Mouse (Mus musculus) liver, embryonic 11.5 days (tissue): ENCODE results near the gene Rai1. TPM values are rescaled to one million over a fixed set of nuclear protein-coding genes. Genes with fewer than 3 reads are reported as not detected.

Source experiments
- ATAC-seq: fragments of 200-750 bp; cut with Nextera tagmentation; replicated peaks from 2 replicates; pipeline ENCODE4 v1.8.0; 2017; ENCODE audit warnings: moderate number of reproducible peaks, mild to moderate bottlenecking, moderate TSS enrichment, moderate library complexity; ENCODE audit not compliant: low FRiP score
- DNase-seq: peaks from one replicate; pipeline ENCODE4 v3.0.0-alpha.2; 2017; ENCODE audit warnings: low spot score
- H3K27ac ChIP-seq: fragments of 300-500 bp; sonication (generic); 2 replicates; pipeline ENCODE4 v1.5.1; 2014; ENCODE audit warnings: mild to moderate bottlenecking, low read depth, low read length, control low read depth
- H3K27me3 ChIP-seq: fragments of 300-500 bp; sonication (generic); replicated peaks from 2 replicates; pipeline ENCODE4 v1.6.1; 2014; ENCODE audit warnings: low read length, mixed read lengths; ENCODE audit not compliant: control insufficient read depth, insufficient read depth
- H3K36me3 ChIP-seq: fragments of 300-500 bp; sonication (generic); 2 replicates; pipeline ENCODE4 v1.6.1; 2014; ENCODE audit warnings: mild to moderate bottlenecking, low read length, moderate library complexity, mixed read lengths; ENCODE audit not compliant: control insufficient read depth, insufficient read depth
- H3K4me1 ChIP-seq: fragments of 300-500 bp; sonication (generic); replicated peaks from 2 replicates; pipeline ENCODE4 v1.6.1; 2014; ENCODE audit warnings: low read length, mixed read lengths; ENCODE audit not compliant: control insufficient read depth, insufficient read depth
- H3K4me2 ChIP-seq: fragments of 300-500 bp; sonication (generic); 2 replicates; pipeline ENCODE4 v1.6.1; 2014; ENCODE audit warnings: mild to moderate bottlenecking, control low read depth, moderate library complexity
- H3K4me3 ChIP-seq: fragments of 300-500 bp; sonication (generic); 2 replicates; pipeline ENCODE4 v1.5.1; 2014; ENCODE audit warnings: low read depth, low read length, control low read depth
- H3K9ac ChIP-seq: fragments of 300-500 bp; sonication (generic); 2 replicates; pipeline ENCODE4 v1.6.1; 2014; ENCODE audit warnings: low read depth, low read length, control low read depth
- H3K9me3 ChIP-seq: fragments of 300-500 bp; sonication (generic); 2 replicates; pipeline ENCODE4 v1.6.1; 2016; ENCODE audit warnings: low read length, inconsistent platforms, mixed read lengths; ENCODE audit not compliant: control insufficient read depth
- WGBS: fragments of 180-500 bp; shearing (Covaris S2); extraction: QIAGEN DNeasy Blood & Tissue Kit; methylation state at CpG from one replicate; pipeline ENCODE4 v1.1.7; 2014; 5-methylcytosine and 5-hydroxymethylcytosine counted together
- polyA plus RNA-seq: library from polyadenylated mRNA; unstranded; fragments of >200 nt; fragmentation: Nextera tagmentation; extraction: Ambion mirVana; gene quantifications from 2 replicates; pipeline ENCODE4 v1.2.1, GENCODE M21; 2014

Gene Rai1
- polyA plus RNA-seq, 1 experiment from 2014 or later = 24.2 TPM

DNA sequence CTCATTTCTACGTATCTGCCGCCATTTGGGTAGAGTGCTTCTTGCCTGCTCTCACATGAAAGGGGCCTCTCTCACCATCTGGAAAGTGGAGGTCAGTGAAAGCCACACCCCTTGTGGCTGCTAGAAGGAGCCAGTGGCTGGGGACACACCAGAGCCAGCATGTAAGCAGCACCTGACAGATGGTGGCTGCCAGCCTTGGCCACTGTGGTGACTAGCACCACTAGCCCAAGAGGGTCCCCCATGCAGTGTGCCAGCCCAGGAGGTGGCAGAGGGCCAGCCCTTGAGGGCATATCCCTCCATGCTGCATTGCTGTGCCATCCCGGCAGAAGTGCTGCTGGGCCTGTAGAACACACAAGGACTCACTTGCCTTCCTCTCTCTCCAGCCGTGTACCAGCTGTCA, 88.7 kb downstream of the Rai1 start:
- Histone ChIP-seq H3K27me3 (no peaks in the 10 kb centered on the region), H3K4me3 (no peak overlapping the region), H3K9me3 (no peaks in the 10 kb centered on the region), H3K36me3 (peaks cover 54% of the 10 kb centered on the region), H3K27ac (no peak overlapping the region), H3K4me1 (peaks cover 4% of the 10 kb centered on the region; the same call in 1 of the 2 replicates), H3K4me2 (no peak overlapping the region), H3K9ac (no peak overlapping the region)
- ATAC-seq (no peak), DNase-seq (no peak)
- WGBS = 83% methylated on average over 4 of the region's 4 CpGs

DNA sequence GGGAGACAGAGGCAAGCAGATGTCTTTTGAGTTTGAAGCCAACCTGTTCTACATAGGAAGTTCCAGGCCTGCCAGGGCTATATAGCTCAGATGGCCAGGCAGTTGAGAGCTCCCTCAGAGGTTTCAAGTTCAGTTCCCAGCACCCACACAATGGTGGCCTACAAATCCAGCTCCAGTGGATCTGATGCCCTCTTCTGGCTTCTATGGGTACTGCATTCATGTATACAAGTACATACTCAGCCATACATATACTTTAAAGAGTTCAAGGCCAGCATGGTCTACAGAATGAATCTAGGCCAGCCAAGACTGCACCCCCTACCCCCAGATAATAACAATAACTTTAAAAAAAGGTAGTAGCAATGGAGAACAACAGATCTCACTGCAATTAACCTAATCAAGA, 90.3 kb downstream of the Rai1 start:
- no peak for ATAC-seq
- Histone ChIP-seq H3K27ac (no peak overlapping the region), H3K27me3 (no peaks in the 10 kb centered on the region), H3K4me3 (no peak overlapping the region), H3K9ac (no peak overlapping the region), H3K36me3 (peaks cover 47% of the 10 kb centered on the region), H3K4me2 (no peak overlapping the region), H3K9me3 (no peaks in the 10 kb centered on the region), H3K4me1 (peaks cover 4% of the 10 kb centered on the region; the same call in 1 of the 2 replicates)
- no peak for DNase-seq

DNA sequence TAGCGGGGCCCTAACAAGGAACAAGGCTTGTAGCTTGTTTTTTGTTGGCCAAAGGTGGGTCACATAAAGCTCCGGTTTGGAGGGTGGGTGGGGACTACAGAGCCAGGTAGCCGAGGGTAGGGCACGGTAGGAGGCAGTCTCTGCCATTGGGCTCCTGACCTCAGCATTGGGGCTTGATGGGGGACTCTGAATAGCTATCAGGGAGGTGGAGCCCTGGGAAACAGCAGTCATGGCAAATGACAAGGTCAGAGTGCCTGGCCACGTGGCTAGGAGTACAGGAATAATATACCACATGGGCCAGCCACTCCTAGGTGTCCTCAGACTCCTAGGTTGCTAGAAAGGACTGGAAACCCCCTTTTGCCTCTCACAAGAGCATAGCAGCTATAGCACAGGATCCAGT, 91.5 kb downstream of the Rai1 start:
- Histone ChIP-seq H3K9ac (no peak overlapping the region), H3K27me3 (no peaks in the 10 kb centered on the region), H3K9me3 (no peaks in the 10 kb centered on the region), H3K27ac (no peak overlapping the region), H3K4me2 (no peak overlapping the region), H3K36me3 (peaks cover 48% of the 10 kb centered on the region), H3K4me3 (no peak overlapping the region), H3K4me1 (peaks cover 4% of the 10 kb centered on the region; the same call in 1 of the 2 replicates)
- 77% methylated on average over 5 of the region's 5 CpGs for WGBS
- ATAC-seq (no peak), DNase-seq (no peak)

DNA sequence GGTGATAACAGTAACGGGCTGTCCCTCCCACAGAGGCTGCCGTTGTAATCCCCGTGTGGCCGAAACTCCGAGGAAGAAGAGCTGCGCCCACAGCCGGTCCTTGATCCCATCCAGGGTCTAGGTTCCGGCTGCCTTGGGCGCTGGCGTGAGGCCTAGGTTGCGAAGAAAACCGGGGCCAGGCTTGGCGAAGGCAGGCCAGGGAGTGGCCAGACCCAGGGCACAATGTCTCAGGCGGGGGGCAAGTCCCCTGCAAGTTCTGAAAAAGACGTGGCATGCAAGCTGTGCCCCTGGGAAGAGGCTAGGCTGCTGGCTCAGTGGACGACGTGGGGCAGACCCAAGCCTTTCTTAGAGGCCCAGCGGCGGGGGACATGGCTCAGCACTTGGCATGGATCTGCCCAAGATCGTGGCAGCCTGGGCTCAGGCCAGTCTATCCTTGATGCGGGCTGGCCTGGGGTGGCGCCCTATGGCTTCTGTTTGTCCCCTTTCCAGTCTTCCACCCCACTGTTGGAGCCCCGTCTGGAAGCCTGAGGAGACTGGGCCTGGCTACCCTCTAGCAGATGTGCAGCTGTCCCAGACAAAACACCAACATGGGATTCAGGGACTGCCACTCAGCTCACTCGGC, 93.3 kb downstream of the Rai1 start:
- H3K4me3 ChIP-seq = no peak overlapping the region
- H3K9me3 ChIP-seq = no peaks in the 10 kb centered on the region
- ATAC-seq = no peak
- WGBS = 84% methylated on average over 24 of the region's 24 CpGs
- DNase-seq = no peak
- H3K27me3 ChIP-seq = no peaks in the 10 kb centered on the region
- H3K4me2 ChIP-seq = no peak overlapping the region
- H3K4me1 ChIP-seq = no peaks in the 10 kb centered on the region; the same call in 1 of the 2 replicates
- H3K9ac ChIP-seq = no peak overlapping the region
- no peak overlapping the region for H3K27ac ChIP-seq
- peaks cover 64% of the 10 kb centered on the region for H3K36me3 ChIP-seq

DNA sequence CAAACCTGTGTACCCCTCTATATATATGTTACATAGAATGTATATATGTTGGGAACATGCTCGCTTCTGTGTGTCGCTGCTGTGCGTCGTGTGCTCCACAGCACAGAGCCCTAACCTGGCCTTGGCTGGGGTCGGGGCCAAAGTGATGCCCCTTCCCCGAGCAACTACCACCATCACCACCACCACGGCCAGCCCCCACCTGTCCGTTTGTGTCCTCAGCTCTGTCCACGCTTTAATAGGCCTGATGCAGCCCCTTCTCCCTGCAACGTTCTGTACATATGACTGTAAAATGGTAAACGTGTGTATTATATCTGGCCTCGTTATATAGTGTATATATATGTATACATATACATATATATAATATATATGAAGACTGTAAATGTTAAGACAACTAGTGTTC, 93.8 kb downstream of the Rai1 start:
- Histone ChIP-seq H3K4me3 (no peak overlapping the region), H3K4me1 (no peaks in the 10 kb centered on the region; the same call in 1 of the 2 replicates), H3K27ac (no peak overlapping the region), H3K4me2 (no peak overlapping the region), H3K36me3 (peaks cover 68% of the 10 kb centered on the region), H3K9me3 (no peaks in the 10 kb centered on the region), H3K9ac (no peak overlapping the region), H3K27me3 (no peaks in the 10 kb centered on the region)
- 93% methylated on average over 12 of the region's 12 CpGs for WGBS
- DNase-seq (no peak), ATAC-seq (no peak)

DNA sequence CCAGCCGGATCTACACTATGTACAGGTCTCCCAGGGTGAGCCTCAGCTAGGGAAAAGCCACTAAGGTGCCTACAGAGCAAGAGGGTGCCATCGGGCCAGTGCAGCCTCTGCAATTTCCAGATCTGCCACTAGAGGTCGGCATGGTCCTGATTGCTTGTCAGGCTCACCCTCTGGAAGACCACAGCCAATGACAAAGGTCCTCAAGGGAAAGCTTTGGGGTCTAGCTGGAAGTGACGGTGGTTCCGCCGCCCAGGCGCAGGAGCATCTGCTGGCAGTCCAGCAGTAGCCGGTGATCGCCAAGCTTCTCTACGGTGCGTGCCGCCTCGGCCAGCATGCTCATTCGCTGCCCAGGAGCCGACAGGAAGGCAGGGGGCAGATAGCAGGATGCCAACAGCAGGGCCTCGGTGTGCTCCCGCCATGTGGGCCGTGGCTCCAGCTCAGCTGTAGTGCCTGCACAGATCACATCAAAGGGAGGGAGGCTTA, 94.9 kb downstream of the Rai1 start:
- Histone ChIP-seq H3K9ac (no peak overlapping the region), H3K4me2 (no peak overlapping the region), H3K36me3 (peaks cover 68% of the 10 kb centered on the region), H3K9me3 (no peaks in the 10 kb centered on the region), H3K4me3 (no peak overlapping the region), H3K4me1 (no peaks in the 10 kb centered on the region; the same call in 1 of the 2 replicates), H3K27ac (no peak overlapping the region; the same call in 1 of the 2 replicates), H3K27me3 (no peaks in the 10 kb centered on the region)
- ATAC-seq (peak; percentile 71), DNase-seq (peak; percentile 85)
- 27% methylated on average over 18 of the region's 18 CpGs for WGBS

DNA sequence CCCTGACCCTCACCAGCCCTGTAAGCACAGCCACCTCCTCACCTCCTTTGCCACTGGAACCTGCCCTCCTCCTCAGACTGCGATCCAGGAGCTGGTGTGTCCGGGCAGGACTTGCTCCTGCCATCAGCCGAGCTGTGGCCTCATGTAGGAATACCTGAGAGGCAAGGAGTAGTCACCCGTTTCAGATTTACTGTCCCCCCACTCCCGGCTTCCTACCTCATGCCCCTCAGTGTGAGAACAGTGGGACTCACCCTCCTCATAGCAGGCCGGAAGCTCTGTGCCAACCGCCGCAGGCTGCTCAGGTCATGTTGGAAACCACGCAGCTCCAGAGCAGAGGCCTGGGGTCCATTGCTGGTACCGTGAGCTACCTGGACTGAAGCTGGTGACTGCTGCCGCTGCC, 95.6 kb downstream of the Rai1 start:
- WGBS = 90% methylated on average over 11 of the region's 11 CpGs
- DNase-seq = no peak
- Histone ChIP-seq H3K9ac (no peak overlapping the region), H3K4me1 (peaks cover under 1% of the 10 kb centered on the region), H3K27me3 (no peaks in the 10 kb centered on the region), H3K4me3 (no peak overlapping the region), H3K27ac (no peak overlapping the region), H3K36me3 (peaks cover 69% of the 10 kb centered on the region), H3K4me2 (no peak overlapping the region), H3K9me3 (no peaks in the 10 kb centered on the region)
- ATAC-seq = no peak

DNA sequence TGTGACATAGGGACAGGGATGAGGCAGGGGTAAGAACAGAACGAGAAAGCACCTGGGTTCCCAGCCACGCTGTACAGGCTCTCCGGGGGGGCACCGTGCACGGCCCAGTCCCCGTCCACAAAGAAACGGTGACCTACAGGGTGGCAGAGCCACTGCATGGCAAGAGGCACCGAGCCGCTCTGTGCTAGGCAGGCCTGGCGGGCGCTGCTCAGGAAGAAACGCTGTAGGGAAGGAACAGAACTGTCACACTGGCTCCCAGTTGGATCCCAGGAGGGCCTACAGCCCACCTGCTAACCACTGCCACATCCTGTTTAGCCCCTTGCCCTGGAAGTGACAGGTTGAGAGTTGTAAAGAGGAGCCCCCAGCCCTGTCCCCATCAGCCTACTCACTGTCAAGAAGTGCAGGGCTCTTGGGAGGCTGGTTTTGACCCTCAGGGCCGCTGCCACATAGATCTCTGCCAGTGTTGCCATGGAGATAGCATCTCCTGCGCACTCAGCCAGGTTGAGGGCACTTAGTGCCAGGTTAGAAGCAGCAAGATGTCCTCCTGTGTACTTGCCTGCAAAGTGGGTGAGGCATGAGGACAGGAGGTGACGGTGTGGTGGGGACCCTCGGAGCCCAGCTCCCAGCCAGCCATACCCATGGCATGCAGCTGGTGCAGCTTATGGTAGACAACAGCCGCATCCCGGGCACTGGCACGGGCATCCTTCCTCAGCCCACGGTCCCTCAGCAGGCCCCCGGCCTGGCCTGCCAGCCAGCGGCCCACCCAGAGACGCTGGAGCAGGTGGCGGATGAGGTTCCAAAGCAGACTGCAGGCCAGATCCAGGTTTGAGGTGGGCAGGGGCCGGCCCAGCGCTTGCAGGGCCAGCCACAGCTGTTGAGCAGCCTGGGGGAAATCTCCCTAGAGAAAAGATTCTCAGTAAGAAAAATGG, 98.2 kb downstream of the Rai1 start:
- Histone ChIP-seq H3K9ac (no peak overlapping the region), H3K27me3 (no peaks in the 10 kb centered on the region), H3K36me3 (peaks cover 78% of the 10 kb centered on the region), H3K27ac (no peak overlapping the region), H3K4me1 (peaks cover 20% of the 10 kb centered on the region), H3K4me3 (no peak overlapping the region), H3K9me3 (no peaks in the 10 kb centered on the region), H3K4me2 (no peak overlapping the region)
- ATAC-seq = no peak
- WGBS = 95% methylated on average over 26 of the region's 26 CpGs
- DNase-seq = no peak
